Mouse (Mus musculus): Measurements from ENCODE around the gene Rgs2.

DNA sequence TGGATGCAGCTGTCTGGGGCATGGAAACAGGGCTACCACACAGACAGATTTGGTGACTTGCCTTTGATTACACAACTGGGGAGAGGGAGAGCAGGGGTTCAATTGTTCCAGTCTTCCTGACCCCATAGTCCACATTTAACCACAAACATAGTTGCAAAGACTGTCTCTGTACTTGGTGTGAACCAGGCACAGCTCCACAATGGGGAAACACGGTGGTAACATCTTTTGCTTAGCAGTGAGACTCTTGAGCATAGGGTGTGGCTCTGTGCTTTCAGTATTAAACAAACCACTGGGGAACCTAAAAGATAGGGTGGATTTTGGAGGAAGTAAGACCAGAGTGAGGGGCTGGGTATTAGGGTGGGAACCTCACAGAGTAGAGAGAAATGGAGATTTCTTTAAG is 47.9 kb downstream of the Rgs2 start:
- TF ChIP-seq POLR2A (IDR thresholded peaks at IDR 0.05; ENCODE audit: insufficient read length, low read depth) = no peak
- TF ChIP-seq USF1 (IDR thresholded peaks at IDR 0.05; ENCODE audit: low read depth) = no peak
- TF ChIP-seq CEBPB (IDR thresholded peaks at IDR 0.05; ENCODE audit: insufficient read depth, poor library complexity, severe bottlenecking) = no peak
- no peak for TF ChIP-seq TCF12 (IDR thresholded peaks at IDR 0.05; ENCODE audit: insufficient read depth, poor library complexity, severe bottlenecking)

Measured in myocyte (in vitro differentiated cells).